Mouse (Mus musculus): ENCODE results near the gene Castor1.
"Not testable (repeated sequence)": the region's sequence is repeated elsewhere in the genome, so short reads cannot be mapped to it uniquely, and the experiment has no call there.

Gene Castor1

GRCm38 (mm10) chr11:4217914-4218629 is at the start of gene Castor1:
Gene Castor1 (plus strand): TSS chr11:4218225.
- peak; percentile 69 for DNase-seq (ENCODE audit: low spot score)

GRCm38 (mm10) chr11:4174586-4174985 is 43.4 kb upstream of the Castor1 start:
- DNase-seq (ENCODE audit: low spot score): no peak

GRCm38 (mm10) chr11:4177716-4178115 is 40.3 kb upstream of the Castor1 start:
- DNase-seq (ENCODE audit: low spot score): no peak

- DNase-seq (ENCODE audit: low spot score): no peak
Measured at GRCm38 (mm10) chr11:4182061-4182460, 36.0 kb upstream of the Castor1 start.

- no peak for DNase-seq (ENCODE audit: low spot score)
Measured at GRCm38 (mm10) chr11:4183511-4183910, 34.5 kb upstream of the Castor1 start.

GRCm38 (mm10) chr11:4184251-4184952 is 33.6 kb upstream of the Castor1 start:
- no peak for DNase-seq (ENCODE audit: low spot score)

- DNase-seq (ENCODE audit: low spot score): not testable (repeated sequence)
Measured at GRCm38 (mm10) chr11:4185480-4185879, 32.5 kb upstream of the Castor1 start.

- DNase-seq (ENCODE audit: low spot score): peak; percentile 95
Measured at GRCm38 (mm10) chr11:4186486-4187317, 31.3 kb upstream of the Castor1 start, which contains the start of gene Tbc1d10a. Gene Tbc1d10a (plus strand): TSS chr11:4186789.

- DNase-seq (ENCODE audit: low spot score): no peak
Measured at GRCm38 (mm10) chr11:4187318-4187700, 30.7 kb upstream of the Castor1 start.

GRCm38 (mm10) chr11:4189182-4189581 is 28.8 kb upstream of the Castor1 start:
- DNase-seq (ENCODE audit: low spot score): no peak

GRCm38 (mm10) chr11:4190677-4191076 is 27.3 kb upstream of the Castor1 start:
- no peak for DNase-seq (ENCODE audit: low spot score)

GRCm38 (mm10) chr11:4192757-4193156 is 25.3 kb upstream of the Castor1 start:
- DNase-seq (ENCODE audit: low spot score): no peak

- no peak for DNase-seq (ENCODE audit: low spot score)
Measured at GRCm38 (mm10) chr11:4193420-4193819, 24.6 kb upstream of the Castor1 start.

- DNase-seq (ENCODE audit: low spot score): no peak
Measured at GRCm38 (mm10) chr11:4195597-4196031, 22.4 kb upstream of the Castor1 start.

GRCm38 (mm10) chr11:4196636-4197035 is 21.4 kb upstream of the Castor1 start:
- no peak for DNase-seq (ENCODE audit: low spot score)

GRCm38 (mm10) chr11:4197691-4198090 is 20.3 kb upstream of the Castor1 start:
- no peak for DNase-seq (ENCODE audit: low spot score)

- DNase-seq (ENCODE audit: low spot score): no peak
Measured at GRCm38 (mm10) chr11:4201981-4202700, 15.9 kb upstream of the Castor1 start.

- DNase-seq (ENCODE audit: low spot score): no peak
Measured at GRCm38 (mm10) chr11:4202995-4203704, 14.9 kb upstream of the Castor1 start.

GRCm38 (mm10) chr11:4203705-4204074 is 14.3 kb upstream of the Castor1 start:
- peak; percentile 34 for DNase-seq (ENCODE audit: low spot score)

- DNase-seq (ENCODE audit: low spot score): no peak
Measured at GRCm38 (mm10) chr11:4205097-4205655, 12.8 kb upstream of the Castor1 start.

- no peak for DNase-seq (ENCODE audit: low spot score)
Measured at GRCm38 (mm10) chr11:4205951-4206350, 12.1 kb upstream of the Castor1 start.
